Mouse (Mus musculus): ENCODE results near the gene Slc44a2. TPM values are rescaled to one million over a fixed set of nuclear protein-coding genes. Genes with fewer than 3 reads are reported as not detected.

Gene Slc44a2
- polyA plus RNA-seq, 1 experiment from 2014 or later: 73.4 TPM

- no peaks in the 10 kb centered on the region for H3K9me3 ChIP-seq
- WGBS: 69% methylated on average over 3 of the region's 3 CpGs
- H3K27me3 ChIP-seq: no peaks in the 10 kb centered on the region
- no peak overlapping the region for H3K4me2 ChIP-seq
- H3K36me3 ChIP-seq: no peaks in the 10 kb centered on the region
- no peak overlapping the region for H3K4me3 ChIP-seq
- peaks cover 9% of the 10 kb centered on the region for H3K4me1 ChIP-seq (replicated peaks)
- ATAC-seq (ENCODE audit: low FRiP score, low read depth): no peak
- no peak overlapping the region for H3K27ac ChIP-seq (replicated peaks)
- no peak overlapping the region for H3K9ac ChIP-seq
Observed at GRCm38 (mm10) chr9:21327569-21327968, 7.1 kb downstream of the Slc44a2 start.

DNA sequence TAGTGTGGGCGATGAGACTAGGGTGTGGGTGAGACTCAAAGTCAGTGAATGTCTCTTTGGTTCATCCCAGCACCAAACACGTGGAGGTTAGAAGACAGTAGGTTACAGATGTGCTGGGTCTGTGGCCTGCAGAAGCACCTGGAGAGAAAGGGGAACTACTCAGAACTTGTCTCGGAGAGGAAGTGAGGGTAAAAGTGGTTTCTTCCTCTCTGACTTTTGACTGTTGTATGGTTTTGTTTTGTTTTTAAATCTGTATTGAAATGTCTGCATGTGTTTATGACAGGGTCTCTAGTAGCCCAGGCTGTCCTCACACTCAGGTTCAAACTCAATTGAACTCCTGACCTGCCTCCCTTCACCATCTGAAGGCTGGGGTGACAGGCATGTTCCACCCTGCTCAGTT, 7.5 kb downstream of the Slc44a2 start:
- peaks cover 11% of the 10 kb centered on the region for H3K4me1 ChIP-seq (replicated peaks)
- H3K36me3 ChIP-seq: no peaks in the 10 kb centered on the region
- no peaks in the 10 kb centered on the region for H3K27me3 ChIP-seq
- no peaks in the 10 kb centered on the region for H3K9me3 ChIP-seq
- no peak overlapping the region for H3K4me3 ChIP-seq
- ATAC-seq (ENCODE audit: low FRiP score, low read depth): no peak
- H3K4me2 ChIP-seq: no peak overlapping the region
- no peak overlapping the region for H3K9ac ChIP-seq
- WGBS: 81% methylated on average over 3 of the region's 3 CpGs
- no peak overlapping the region for H3K27ac ChIP-seq (replicated peaks)

DNA sequence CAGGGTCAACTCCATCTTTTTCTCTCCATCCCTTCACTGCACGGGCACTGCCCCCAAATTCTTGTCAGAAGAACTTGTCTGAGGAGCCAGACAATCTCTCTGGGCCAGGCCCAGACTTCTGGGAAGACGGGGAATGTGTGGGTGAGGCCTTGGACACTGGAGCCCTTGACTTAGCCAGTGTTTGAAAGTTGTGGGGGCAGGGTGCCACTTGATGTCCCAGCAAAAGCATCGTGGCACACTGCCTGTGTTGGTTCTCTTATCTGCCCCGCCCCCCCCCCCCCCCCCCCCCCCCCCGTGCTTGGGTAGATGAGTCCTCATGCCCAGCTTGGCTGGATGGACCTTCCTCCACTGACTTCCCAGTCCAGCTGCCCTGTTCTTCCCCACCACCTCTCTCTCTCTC, 8.5 kb downstream of the Slc44a2 start:
- Histone ChIP-seq H3K9ac (no peak overlapping the region), H3K4me1 (replicated peaks) (peaks cover 8% of the 10 kb centered on the region), H3K4me3 (no peak overlapping the region), H3K27ac (replicated peaks) (no peak overlapping the region), H3K4me2 (no peak overlapping the region), H3K27me3 (no peaks in the 10 kb centered on the region), H3K36me3 (no peaks in the 10 kb centered on the region), H3K9me3 (no peaks in the 10 kb centered on the region)
- no peak for ATAC-seq (ENCODE audit: low FRiP score, low read depth)
- 69% methylated on average over 3 of the region's 5 CpGs for WGBS

DNA sequence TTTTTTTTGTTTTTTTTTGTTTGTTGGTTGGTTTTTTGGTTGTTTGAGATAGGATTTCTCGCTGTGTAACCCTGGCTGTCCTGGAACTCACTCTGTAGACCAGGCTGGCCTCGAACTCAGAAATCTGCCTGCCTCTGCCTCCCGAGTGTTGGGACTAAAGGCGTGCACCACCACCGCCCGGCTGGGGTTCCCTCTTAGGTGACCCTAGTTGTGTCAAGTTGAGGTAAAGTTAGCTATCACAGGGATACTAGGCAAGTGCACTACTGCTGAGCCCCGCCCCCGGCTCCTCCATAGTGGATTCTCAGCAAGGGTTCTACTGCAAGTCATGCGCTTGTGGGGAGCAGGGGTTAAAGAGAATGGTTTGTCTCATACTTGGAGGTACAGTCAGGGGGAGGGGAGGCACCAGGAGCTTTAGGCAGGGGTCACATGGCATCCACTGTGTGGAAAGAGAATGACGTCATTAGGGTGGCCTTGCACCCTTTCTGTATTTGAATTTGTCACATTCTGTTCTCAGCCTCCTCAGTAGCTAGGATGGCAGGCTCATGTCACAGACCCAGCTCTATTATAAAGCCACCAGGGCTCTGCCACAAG, 9.3 kb downstream of the Slc44a2 start:
- WGBS: 90% methylated on average over 10 of the region's 10 CpGs
- H3K27ac ChIP-seq (replicated peaks): no peak overlapping the region
- no peak for ATAC-seq (ENCODE audit: low FRiP score, low read depth)

DNA sequence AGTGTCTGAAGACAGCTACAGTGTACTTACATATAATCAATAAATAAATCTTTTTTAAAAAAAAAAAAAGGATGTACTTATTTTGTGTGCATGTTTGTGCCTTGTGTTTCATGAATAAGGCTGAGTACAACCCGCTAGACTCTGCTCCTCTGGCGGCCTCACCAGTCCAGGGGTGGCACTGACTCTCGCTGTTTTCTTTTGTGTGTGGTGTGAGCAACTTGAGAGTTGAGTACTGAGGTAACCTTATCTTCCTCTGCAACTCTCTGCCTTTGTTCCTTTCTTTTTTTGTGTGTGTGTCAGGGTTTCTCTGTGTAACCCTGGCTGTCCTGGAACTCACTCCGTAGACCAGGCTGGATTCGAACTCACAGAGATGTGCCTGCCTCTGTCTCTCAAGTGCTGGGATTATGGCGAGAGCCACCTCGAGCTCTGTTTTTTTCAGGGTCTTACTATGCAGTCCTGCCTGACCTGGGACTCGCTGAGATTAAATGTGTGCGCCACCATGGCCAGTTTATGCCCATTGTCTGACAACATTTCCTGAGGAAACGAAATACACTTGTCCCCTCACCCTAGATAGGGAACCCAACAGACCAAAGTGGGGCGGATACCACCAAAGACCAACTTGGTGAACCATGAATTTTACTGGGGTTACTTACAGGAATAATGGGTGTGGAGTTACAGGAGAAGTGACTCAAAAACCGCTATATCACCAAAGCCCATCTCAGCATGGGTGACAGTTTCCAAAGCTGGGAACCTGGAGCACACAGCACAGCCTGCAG, 11.1 kb downstream of the Slc44a2 start:
- Histone ChIP-seq H3K4me2 (no peak overlapping the region), H3K27me3 (no peaks in the 10 kb centered on the region), H3K9ac (no peak overlapping the region), H3K36me3 (no peaks in the 10 kb centered on the region), H3K4me1 (replicated peaks) (peaks cover 8% of the 10 kb centered on the region), H3K27ac (replicated peaks) (no peak overlapping the region), H3K4me3 (no peak overlapping the region), H3K9me3 (no peaks in the 10 kb centered on the region)
- ATAC-seq (ENCODE audit: low FRiP score, low read depth): no peak
- 89% methylated on average over 12 of the region's 12 CpGs for WGBS

More for the DNA sequence above, 9.3 kb downstream of the Slc44a2 start:
- no peak overlapping the region for H3K4me3 ChIP-seq
- H3K9ac ChIP-seq: no peak overlapping the region
- no peaks in the 10 kb centered on the region for H3K36me3 ChIP-seq
- H3K9me3 ChIP-seq: no peaks in the 10 kb centered on the region
- H3K4me1 ChIP-seq (replicated peaks): peaks cover 8% of the 10 kb centered on the region
- no peaks in the 10 kb centered on the region for H3K27me3 ChIP-seq
- no peak overlapping the region for H3K4me2 ChIP-seq

DNA sequence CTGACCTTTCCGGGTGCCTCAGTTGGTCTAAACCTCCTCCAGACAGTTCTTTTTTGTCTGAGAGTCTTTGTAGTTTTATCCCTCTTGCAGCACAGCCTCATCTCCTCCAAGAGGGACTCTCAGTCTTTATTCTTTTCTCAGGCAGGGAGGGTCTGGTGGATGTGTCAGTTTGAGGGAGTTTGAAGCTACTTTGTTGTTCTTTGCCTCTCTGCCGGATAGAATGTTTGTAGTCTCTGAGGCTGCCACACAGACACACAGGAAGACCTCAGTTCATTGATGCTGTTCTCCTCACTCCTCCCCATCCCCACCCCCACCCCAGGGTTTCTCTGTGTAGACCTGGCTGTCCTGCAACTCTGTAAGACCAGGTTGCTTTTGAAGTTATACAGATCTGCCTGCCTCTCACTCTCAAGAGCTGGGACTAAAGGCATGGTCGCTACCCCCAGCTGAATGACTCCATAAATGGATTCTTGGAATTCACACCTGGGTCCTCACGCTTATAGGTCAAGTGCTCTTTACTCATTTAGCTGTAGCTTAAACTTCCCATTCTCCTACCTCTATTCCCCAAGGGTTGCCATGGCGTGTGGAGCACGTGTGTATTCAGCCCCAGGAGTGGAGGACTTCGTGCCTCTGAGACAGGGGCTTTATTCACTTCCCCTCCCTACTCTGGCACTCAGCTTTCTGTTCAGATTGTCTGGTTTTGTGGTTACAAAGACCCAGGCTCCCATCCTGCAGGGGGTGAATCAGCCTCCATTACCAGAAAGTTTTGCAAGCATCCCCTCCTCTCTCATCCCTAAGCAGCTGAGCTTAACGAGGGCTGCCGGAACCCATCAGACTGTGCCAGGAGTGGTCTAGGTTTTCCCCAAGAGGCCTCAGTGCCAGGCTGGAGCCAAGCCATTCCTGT, 11.9 kb downstream of the Slc44a2 start:
- Histone ChIP-seq H3K27me3 (no peaks in the 10 kb centered on the region), H3K4me3 (no peak overlapping the region), H3K27ac (replicated peaks) (no peak overlapping the region), H3K9me3 (no peaks in the 10 kb centered on the region), H3K4me2 (no peak overlapping the region), H3K36me3 (no peaks in the 10 kb centered on the region), H3K4me1 (replicated peaks) (peaks cover 8% of the 10 kb centered on the region), H3K9ac (no peak overlapping the region)
- peak; percentile 40; the same call in 1 of the 2 replicates for ATAC-seq (ENCODE audit: low FRiP score, low read depth)
- WGBS: 30% methylated on average over 9 of the region's 9 CpGs

DNA sequence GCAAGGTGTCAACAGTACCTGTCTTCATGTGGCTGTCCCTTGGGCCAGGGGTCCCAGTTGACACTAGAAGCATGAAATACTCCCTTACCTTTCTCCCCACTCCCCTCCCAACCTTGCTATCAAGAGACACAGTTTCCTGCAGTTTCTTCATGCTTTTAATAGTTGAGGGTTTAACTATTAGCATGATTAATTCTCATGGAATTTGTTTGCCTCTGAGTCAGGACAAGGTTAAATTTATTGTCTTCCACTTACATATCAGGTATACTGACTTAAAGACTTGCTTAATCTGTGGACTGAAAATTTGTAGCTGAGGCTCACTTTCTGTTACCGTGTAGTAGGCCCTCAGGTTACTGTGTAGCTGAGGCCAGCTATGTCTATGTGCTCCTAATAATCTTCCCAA, 13.0 kb downstream of the Slc44a2 start:
- no peak overlapping the region for H3K27ac ChIP-seq (replicated peaks)
- 86% methylated on average over 1 of the region's 1 CpGs for whole genome bisulfite sequencing
- no peaks in the 10 kb centered on the region for H3K9me3 ChIP-seq
- no peaks in the 10 kb centered on the region for H3K27me3 ChIP-seq
- no peak overlapping the region for H3K4me3 ChIP-seq
- no peak overlapping the region for H3K9ac ChIP-seq
- no peak overlapping the region for H3K4me2 ChIP-seq
- peaks cover 8% of the 10 kb centered on the region for H3K4me1 ChIP-seq (replicated peaks)
- ATAC-seq (ENCODE audit: low FRiP score, low read depth): no peak
- no peaks in the 10 kb centered on the region for H3K36me3 ChIP-seq

DNA sequence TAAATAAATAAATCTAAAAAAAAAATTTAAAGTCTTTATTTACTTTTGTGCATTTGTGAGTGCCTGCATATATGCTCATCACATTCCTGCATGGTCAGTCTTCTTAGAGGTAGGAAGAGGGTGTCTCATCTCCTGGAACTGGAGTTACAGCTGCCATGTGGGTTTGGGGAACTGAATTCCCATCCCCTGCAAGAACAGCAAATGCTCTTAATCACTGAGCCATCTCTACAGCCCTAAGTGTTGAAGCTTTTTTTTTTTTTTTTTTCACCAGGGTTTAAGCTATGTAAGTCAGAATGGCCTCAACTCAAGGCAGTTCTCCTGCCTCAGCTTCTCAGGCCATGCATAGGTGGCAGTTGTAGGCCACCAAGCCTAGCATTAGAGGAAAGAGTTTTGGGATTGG, 14.2 kb downstream of the Slc44a2 start:
- Histone ChIP-seq H3K4me1 (replicated peaks) (peaks cover 8% of the 10 kb centered on the region), H3K36me3 (no peaks in the 10 kb centered on the region), H3K9me3 (no peaks in the 10 kb centered on the region), H3K4me3 (no peak overlapping the region), H3K27ac (replicated peaks) (no peak overlapping the region), H3K9ac (no peak overlapping the region), H3K4me2 (no peak overlapping the region), H3K27me3 (no peaks in the 10 kb centered on the region)
- ATAC-seq (ENCODE audit: low FRiP score, low read depth): no peak

- Histone ChIP-seq H3K9ac (no peak overlapping the region), H3K27me3 (no peaks in the 10 kb centered on the region), H3K4me2 (no peak overlapping the region), H3K36me3 (no peaks in the 10 kb centered on the region), H3K27ac (replicated peaks) (no peak overlapping the region), H3K9me3 (no peaks in the 10 kb centered on the region), H3K4me1 (replicated peaks) (peaks cover 8% of the 10 kb centered on the region), H3K4me3 (no peak overlapping the region)
- WGBS: 80% methylated on average over 4 of the region's 4 CpGs
- no peak for ATAC-seq (ENCODE audit: low FRiP score, low read depth)
Observed at GRCm38 (mm10) chr9:21335391-21335790, 14.9 kb downstream of the Slc44a2 start.

- Histone ChIP-seq H3K4me2 (no peak overlapping the region), H3K27me3 (no peaks in the 10 kb centered on the region), H3K36me3 (no peaks in the 10 kb centered on the region), H3K9me3 (no peaks in the 10 kb centered on the region), H3K9ac (no peak overlapping the region), H3K4me1 (replicated peaks) (peaks cover 8% of the 10 kb centered on the region), H3K27ac (replicated peaks) (no peak overlapping the region), H3K4me3 (no peak overlapping the region)
- ATAC-seq (ENCODE audit: low FRiP score, low read depth): no peak
- 84% methylated on average over 8 of the region's 8 CpGs for WGBS
Observed at GRCm38 (mm10) chr9:21336491-21336890, 16.0 kb downstream of the Slc44a2 start.

DNA sequence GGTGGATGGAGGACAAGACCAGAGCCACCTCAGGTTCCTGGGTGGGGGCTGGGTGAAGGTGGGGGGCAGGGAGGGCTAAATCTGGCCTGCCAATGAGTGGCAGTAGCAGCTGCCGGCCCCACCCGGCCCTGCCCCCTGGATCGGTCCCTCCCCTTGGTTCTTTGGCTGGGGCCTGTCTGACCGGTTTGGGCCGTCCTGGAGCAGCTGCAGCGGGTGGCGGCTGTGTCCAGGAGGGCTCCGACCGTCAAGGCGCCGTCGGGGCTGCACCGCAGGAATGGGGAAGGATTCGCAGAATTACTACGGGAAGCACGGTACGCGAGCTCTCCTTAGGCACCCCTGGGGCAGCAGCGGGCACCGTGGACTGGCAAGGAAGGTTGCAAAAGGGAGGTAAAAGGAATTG, 17.2 kb downstream of the Slc44a2 start:
- peaks cover 4% of the 10 kb centered on the region for H3K4me1 ChIP-seq (replicated peaks)
- no peak overlapping the region for H3K4me3 ChIP-seq
- no peaks in the 10 kb centered on the region for H3K9me3 ChIP-seq
- no peaks in the 10 kb centered on the region for H3K27me3 ChIP-seq
- WGBS: 28% methylated on average over 19 of the region's 20 CpGs
- no peak for ATAC-seq (ENCODE audit: low FRiP score, low read depth)
- peaks cover 4% of the 10 kb centered on the region for H3K36me3 ChIP-seq
- no peak overlapping the region for H3K9ac ChIP-seq
- H3K27ac ChIP-seq (replicated peaks): no peak overlapping the region
- no peak overlapping the region for H3K4me2 ChIP-seq

GRCm38 (mm10) chr9:21340411-21340810, 19.9 kb downstream of the Slc44a2 start:
- peaks cover 15% of the 10 kb centered on the region for H3K36me3 ChIP-seq
- no peaks in the 10 kb centered on the region for H3K27me3 ChIP-seq
- no peak for ATAC-seq (ENCODE audit: low FRiP score, low read depth)
- H3K9ac ChIP-seq: no peak overlapping the region
- no peaks in the 10 kb centered on the region for H3K9me3 ChIP-seq
- H3K4me2 ChIP-seq: no peak overlapping the region
- no peak overlapping the region for H3K4me3 ChIP-seq
- WGBS: 94% methylated on average over 4 of the region's 4 CpGs
- H3K27ac ChIP-seq (replicated peaks): no peak overlapping the region
- no peaks in the 10 kb centered on the region for H3K4me1 ChIP-seq (replicated peaks)
